Mouse (Mus musculus) liver, postnatal 0 days (tissue): ENCODE results near the gene Ctnnd1.

Experiments
- CTCF ChIP-seq: sonication (generic); IDR thresholded peaks from 2 replicates; pipeline ENCODE4 v1.5.1; 2016; ENCODE audit warnings: antibody characterized with exemption, low read depth
- EP300 ChIP-seq: IDR thresholded peaks from 2 replicates; pipeline ENCODE4 v1.6.1; 2016; ENCODE audit warnings: antibody characterized with exemption, low read depth, mild to moderate bottlenecking

GRCm38 (mm10) chr2:84551390-84552100 is 99.0 kb downstream of the Ctnnd1 start:
- no peak for TF ChIP-seq CTCF
- no peak for TF ChIP-seq EP300
